Mouse (Mus musculus) small intestine, adult 2 months (tissue): ENCODE measurements around the gene Alms1. TPM values are rescaled to one million over a fixed set of nuclear protein-coding genes. Genes with fewer than 3 reads are reported as not detected.
A peak's percentile ranks its signal among the peaks of the same experiment; 100 is the strongest.

Experiments used
- H3K27ac ChIP-seq: fragments of 200-500 bp; 2 replicates; pipeline ENCODE4 v1.5.1; 2012; ENCODE audit warnings: low read depth, low read length, control low read depth, inconsistent platforms; ENCODE audit not compliant: insufficient read depth
- H3K27me3 ChIP-seq: fragments of 200-500 bp; 2 replicates; pipeline ENCODE4 v1.6.1; 2012; ENCODE audit warnings: mild to moderate bottlenecking, moderate library complexity, low read length, inconsistent platforms; ENCODE audit not compliant: control insufficient read depth, insufficient read depth
- H3K36me3 ChIP-seq: fragments of 200-500 bp; 2 replicates; pipeline ENCODE4 v1.6.1; 2012; ENCODE audit warnings: mild to moderate bottlenecking, low read length, control low read depth, inconsistent platforms; ENCODE audit not compliant: control insufficient read depth, insufficient read depth
- H3K4me1 ChIP-seq: fragments of 200-500 bp; 2 replicates; pipeline ENCODE4 v1.6.1; 2012; ENCODE audit warnings: low read length, inconsistent platforms, mixed read lengths; ENCODE audit not compliant: control insufficient read depth, insufficient read depth, insufficient read length
- H3K4me3 ChIP-seq: fragments of 200-500 bp; 2 replicates; pipeline ENCODE4 v1.5.1; 2012; ENCODE audit warnings: low read depth, mild to moderate bottlenecking, control low read depth, inconsistent platforms, low read length, moderate library complexity
- CTCF ChIP-seq: fragments of 200-500 bp; IDR thresholded peaks from 2 replicates; pipeline ENCODE4 v1.5.1; 2012; ENCODE audit warnings: low read depth, mild to moderate bottlenecking, control low read depth, inconsistent platforms, low read length, moderate library complexity, mixed read lengths; ENCODE audit not compliant: insufficient replicate concordance, insufficient read length; ENCODE audit errors: extremely low read depth
- POLR2A ChIP-seq: fragments of 200-500 bp; IDR thresholded peaks from 2 replicates; pipeline ENCODE4 v1.6.1; 2012; ENCODE audit warnings: low read depth, mild to moderate bottlenecking, control low read depth, inconsistent platforms, low read length, moderate library complexity
- WGBS: fragments of 180-500 bp; shearing (Covaris S2); methylation state at CpG from one replicate; pipeline ENCODE4 v1.1.7; 2018; 5-methylcytosine and 5-hydroxymethylcytosine counted together
- polyA plus RNA-seq: library from polyadenylated mRNA; depleted of rRNA; stranded (reverse); fragments of >200 nt; gene quantifications from 2 replicates; pipeline ENCODE4 v1.2.3, GENCODE M21; 2012; rRNA removed

Gene Alms1
- polyA plus RNA-seq: 0.10 and 0.22 TPM in 2 replicates

- Histone ChIP-seq H3K36me3 (no peaks in the 10 kb centered on the region), H3K27me3 (no peaks in the 10 kb centered on the region), H3K27ac (peak within 1 kb of the TSS; percentile 26; the same call in 1 of the 2 replicates), H3K4me3 (peak within 1 kb of the TSS; percentile 79), H3K4me1 (no peaks in the 10 kb centered on the region)
- WGBS: under 1% methylated on average over 59 of the region's 59 CpGs
- no peak for TF ChIP-seq CTCF
These were observed at the start of gene Alms1 for GRCm38 (mm10) chr6:85587396-85588143. Gene Alms1, plus strand, starts transcription at chr6:85587531.

- TF ChIP-seq POLR2A (no peak), CTCF (no peak)
- H3K4me3 ChIP-seq: no peak overlapping the region
- no peaks in the 10 kb centered on the region for H3K4me1 ChIP-seq
- 54% methylated on average over 10 of the region's 10 CpGs for WGBS
- H3K27ac ChIP-seq: no peak overlapping the region
- H3K27me3 ChIP-seq: no peaks in the 10 kb centered on the region
- H3K36me3 ChIP-seq: no peaks in the 10 kb centered on the region
These were observed 43.8 kb upstream of the Alms1 start for GRCm38 (mm10) chr6:85543351-85544175.

- Histone ChIP-seq H3K4me3 (no peak overlapping the region), H3K4me1 (no peaks in the 10 kb centered on the region), H3K27ac (no peak overlapping the region), H3K27me3 (no peaks in the 10 kb centered on the region), H3K36me3 (no peaks in the 10 kb centered on the region)
- no peak for TF ChIP-seq POLR2A
- no peak for TF ChIP-seq CTCF
- WGBS: 79% methylated on average over 13 of the region's 13 CpGs
These were observed 43.0 kb upstream of the Alms1 start for GRCm38 (mm10) chr6:85544251-85544881.

- H3K4me3 ChIP-seq: no peak overlapping the region
- WGBS: 77% methylated on average over 5 of the region's 5 CpGs
- H3K4me1 ChIP-seq: no peaks in the 10 kb centered on the region
- no peak for TF ChIP-seq CTCF
- TF ChIP-seq POLR2A: no peak
- no peaks in the 10 kb centered on the region for H3K27me3 ChIP-seq
- no peaks in the 10 kb centered on the region for H3K36me3 ChIP-seq
- H3K27ac ChIP-seq: no peak overlapping the region
These were observed 39.7 kb upstream of the Alms1 start for GRCm38 (mm10) chr6:85547642-85548041.

DNA sequence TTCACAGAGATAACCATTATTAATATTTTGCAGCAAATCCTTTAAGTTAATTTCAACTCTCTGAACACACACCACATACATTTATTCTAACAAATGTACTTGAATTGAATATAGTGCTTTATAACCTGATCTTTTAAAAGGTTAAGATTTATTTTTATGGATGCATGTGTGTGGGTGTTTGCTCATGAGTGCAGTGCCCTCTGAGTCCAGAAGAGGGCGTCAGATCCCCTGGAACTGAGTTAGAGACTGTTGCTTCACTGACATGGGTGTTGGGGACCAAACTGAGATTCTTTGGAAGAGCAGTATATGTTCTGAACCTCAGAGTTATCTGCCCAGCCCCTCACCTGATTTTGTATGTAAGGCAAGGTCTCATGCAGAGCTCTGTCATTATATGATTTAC lies 25.0 kb upstream of the Alms1 start:
- no peaks in the 10 kb centered on the region for H3K27me3 ChIP-seq
- no peaks in the 10 kb centered on the region for H3K4me1 ChIP-seq
- H3K4me3 ChIP-seq: no peak overlapping the region
- no peak for TF ChIP-seq CTCF
- TF ChIP-seq POLR2A: no peak
- 4% methylated on average over 1 of the region's 1 CpGs for WGBS
- H3K27ac ChIP-seq: no peak overlapping the region
- H3K36me3 ChIP-seq: no peaks in the 10 kb centered on the region

DNA sequence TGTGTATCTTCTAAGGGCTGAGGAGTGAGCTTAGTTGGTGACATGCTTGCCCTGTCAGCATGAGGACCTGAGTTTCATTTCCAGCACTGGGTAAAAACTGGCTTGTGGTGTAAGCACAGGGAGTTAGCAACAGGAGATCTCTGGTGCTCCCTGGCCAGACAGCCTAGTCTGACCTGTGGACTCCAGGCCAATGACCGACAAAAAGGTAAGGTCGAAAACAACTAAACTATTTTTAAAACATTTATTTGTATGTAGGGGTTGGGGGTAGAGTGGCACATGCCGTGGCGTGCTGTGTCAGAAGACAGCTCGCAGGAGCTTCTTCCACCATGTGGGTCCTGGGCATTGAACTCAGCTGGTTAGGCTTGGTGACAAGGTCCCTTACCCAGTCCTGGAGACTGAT lies 14.5 kb upstream of the Alms1 start:
- H3K27me3 ChIP-seq: no peaks in the 10 kb centered on the region
- no peak overlapping the region for H3K27ac ChIP-seq
- 87% methylated on average over 5 of the region's 5 CpGs for WGBS
- H3K4me3 ChIP-seq: no peak overlapping the region
- H3K36me3 ChIP-seq: no peaks in the 10 kb centered on the region
- H3K4me1 ChIP-seq: no peaks in the 10 kb centered on the region
- TF ChIP-seq POLR2A (no peak), CTCF (no peak)

- no peaks in the 10 kb centered on the region for H3K4me1 ChIP-seq
- 89% methylated on average over 5 of the region's 5 CpGs for WGBS
- H3K36me3 ChIP-seq: no peaks in the 10 kb centered on the region
- TF ChIP-seq CTCF (no peak), POLR2A (no peak)
- H3K27me3 ChIP-seq: no peaks in the 10 kb centered on the region
- no peak overlapping the region for H3K4me3 ChIP-seq
- H3K27ac ChIP-seq: no peak overlapping the region
These were observed 5.6 kb upstream of the Alms1 start for GRCm38 (mm10) chr6:85581688-85582087.
